Mouse (Mus musculus): Measurements from ENCODE around the gene Ppp1r35.

- TF ChIP-seq CTCF (IDR thresholded peaks at IDR 0.05; ENCODE audit: low read depth, low read length) = peak; percentile 91
- no peak for TF ChIP-seq POLR2A (IDR thresholded peaks at IDR 0.05; ENCODE audit: extremely low read depth, insufficient read depth, low read length)
Observed at GRCm38 (mm10) chr5:137759971-137760412, 18.7 kb upstream of the Ppp1r35 start.
